Mouse (Mus musculus) testis, postnatal 14 days (tissue): ENCODE data around the gene Noxo1.

Experiments
- DNase-seq: peaks from one replicate; pipeline ENCODE4 v3.0.0; 2021; ENCODE audit warnings: low spot score

The Noxo1 gene

GRCm38 (mm10) chr17:24739926-24740325 lies 43.9 kb downstream of the Noxo1 start:
- no peak for DNase-seq

DNA sequence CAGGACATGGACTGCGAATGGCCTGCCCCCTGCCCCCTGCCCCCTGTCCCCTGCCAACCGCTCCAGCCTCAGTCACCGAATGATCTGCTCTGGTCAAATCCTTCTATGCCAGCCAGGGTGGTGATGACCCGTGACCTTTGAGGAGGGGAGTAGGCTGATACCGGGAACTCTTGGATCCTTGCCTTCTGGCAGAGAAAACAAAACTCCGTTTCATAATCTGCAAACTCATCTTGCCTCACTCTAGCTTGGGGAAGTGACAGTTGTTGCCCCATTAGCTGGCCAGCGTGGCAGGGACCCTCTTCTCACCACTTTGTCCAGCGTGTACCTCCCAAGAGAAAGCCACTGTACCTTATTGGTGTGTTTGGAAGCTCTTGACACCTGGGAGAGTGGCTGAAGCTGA lies 46.3 kb downstream of the Noxo1 start:
- DNase-seq, result no peak

DNA sequence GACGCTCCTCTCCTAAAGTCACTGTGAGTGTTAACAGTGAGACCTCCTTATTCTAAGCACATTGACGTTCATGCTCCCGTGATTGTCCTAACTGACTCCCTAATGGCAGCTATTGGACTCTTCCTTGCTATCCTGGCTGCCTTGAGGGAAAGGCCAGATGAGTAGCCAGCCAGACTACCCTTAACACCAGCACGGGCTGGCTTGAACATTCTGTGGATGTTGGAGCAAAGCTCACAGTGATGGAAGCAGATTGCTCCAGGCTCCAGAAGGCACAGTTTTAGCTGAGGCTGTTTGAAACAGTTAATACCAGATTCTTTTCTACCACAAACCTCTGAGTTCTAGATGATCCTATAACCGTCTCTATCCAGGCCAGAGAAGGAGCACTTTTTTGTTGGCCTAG lies 47.9 kb downstream of the Noxo1 start:
- DNase-seq, result no peak

GRCm38 (mm10) chr17:24744381-24744780 lies 48.3 kb downstream of the Noxo1 start:
- no peak for DNase-seq

GRCm38 (mm10) chr17:24745526-24746497 lies 49.8 kb downstream of the Noxo1 start:
- DNase-seq, result peak; percentile 66

DNA sequence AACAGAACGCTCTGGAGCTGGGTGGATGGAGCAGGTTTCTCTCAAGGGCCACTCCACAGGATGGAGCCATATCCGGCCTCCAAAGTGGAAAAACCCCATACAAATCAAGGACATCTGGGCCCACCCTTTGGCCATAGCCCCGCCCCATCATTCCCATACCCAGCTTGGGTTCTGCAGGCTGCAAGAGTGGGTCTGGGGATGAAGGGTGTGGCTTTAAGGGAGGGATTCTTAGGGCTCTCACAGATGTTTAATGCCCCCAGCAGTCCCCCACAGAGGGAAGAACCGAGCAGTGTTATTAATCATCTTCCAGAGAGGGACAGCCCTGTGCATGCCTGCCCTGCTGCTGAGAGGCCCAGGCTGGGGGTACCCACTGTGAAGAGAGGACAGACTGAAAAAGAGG lies 51.0 kb downstream of the Noxo1 start:
- DNase-seq, result no peak
